In genomic region chr2:156439666-156440462, GRCm38 (mm10) we compare ENCODE assay signal across 8 mouse cellular contexts. TPM values are rescaled to one million over a fixed set of nuclear protein-coding genes. Genes with fewer than 3 reads are reported as not detected.
A peak's percentile ranks its signal among the peaks of the same experiment; 100 is the strongest.
DNase-seq lines count a peak whose midpoint lies in the region; ATAC-seq and TF ChIP-seq lines count a peak whose summit lies in the region.

No protein-coding gene starts in this region.

- WGBS in forebrain, postnatal 0 days = 42% methylated on average over 11 of the region's 11 CpGs
- 46% methylated on average over 11 of the region's 11 CpGs for WGBS in forebrain, embryonic 16.5 days
- 24% methylated on average over 11 of the region's 11 CpGs for WGBS in intestine, embryonic 16.5 days
- WGBS in liver, embryonic 14.5 days (ENCODE audit: insufficient replicate concordance) = 40% methylated on average over 11 of the region's 11 CpGs

- TF ChIP-seq CTCF in forebrain, postnatal 0 days (IDR thresholded peaks at IDR 0.05; ENCODE audit: low read depth) = no peak
- TF ChIP-seq CTCF in liver, embryonic 14.5 days (IDR thresholded peaks at IDR 0.05; ENCODE audit: low read depth) = no peak

- H3K4me2 ChIP-seq in forebrain, postnatal 0 days (ENCODE audit: low read depth) = no peak overlapping the region
- H3K4me2 ChIP-seq in forebrain, embryonic 16.5 days (ENCODE audit: low read length) = no peak overlapping the region
- H3K4me2 ChIP-seq in intestine, embryonic 16.5 days (ENCODE audit: low read depth, low read length) = no peak overlapping the region
- no peak overlapping the region for H3K4me2 ChIP-seq in liver, embryonic 14.5 days (ENCODE audit: low read depth)

- H3K9ac ChIP-seq in forebrain, postnatal 0 days = no peak overlapping the region
- H3K9ac ChIP-seq in forebrain, embryonic 16.5 days (replicated peaks; ENCODE audit: low read depth, low read length) = no peak overlapping the region
- H3K9ac ChIP-seq in intestine, embryonic 16.5 days (ENCODE audit: low read depth, low read length) = peak overlapping the region; percentile 51; the same call in 1 of the 2 replicates
- no peak overlapping the region for H3K9ac ChIP-seq in liver, embryonic 14.5 days (replicated peaks)

- no peak for TF ChIP-seq EP300 in liver, embryonic 14.5 days (IDR thresholded peaks at IDR 0.05; ENCODE audit: low read depth)

- 0 out of 2 replicates have a peak overlapping the region, but pooled peaks have one; percentile 9 for H3K27ac ChIP-seq in forebrain, postnatal 0 days (ENCODE audit: low read depth, low read length)
- H3K27ac ChIP-seq in forebrain, embryonic 16.5 days (ENCODE audit: low read length) = no peak overlapping the region
- H3K27ac ChIP-seq in intestine, embryonic 16.5 days (ENCODE audit: low read length) = peak overlapping the region; percentile 17; the same call in 1 of the 2 replicates
- H3K27ac ChIP-seq in liver, embryonic 14.5 days = no peak overlapping the region

- H3K4me3 ChIP-seq in forebrain, postnatal 0 days (ENCODE audit: low read depth, low read length) = no peak overlapping the region
- no peak overlapping the region for H3K4me3 ChIP-seq in forebrain, embryonic 16.5 days (replicated peaks; ENCODE audit: low read length)
- no peak overlapping the region for H3K4me3 ChIP-seq in intestine, embryonic 16.5 days (ENCODE audit: low read length)
- H3K4me3 ChIP-seq in liver, embryonic 14.5 days (ENCODE audit: insufficient read depth in 1 of 2, low read depth in 2 of 2, low read length in 2 of 2) = no peak overlapping the region

- H3K27me3 ChIP-seq in forebrain, postnatal 0 days (ENCODE audit: insufficient read depth, low read length) = no peaks in the 10 kb centered on the region
- H3K27me3 ChIP-seq in forebrain, embryonic 16.5 days (replicated peaks; ENCODE audit: control insufficient read depth, insufficient read depth, low read length) = no peaks in the 10 kb centered on the region
- H3K27me3 ChIP-seq in intestine, embryonic 16.5 days (replicated peaks; ENCODE audit: control insufficient read depth, insufficient read depth, low read length) = no peaks in the 10 kb centered on the region
- no peaks in the 10 kb centered on the region for H3K27me3 ChIP-seq in liver, embryonic 14.5 days (ENCODE audit: control insufficient read depth, insufficient read depth, low read length)

- no peaks in the 10 kb centered on the region for H3K9me3 ChIP-seq in forebrain, postnatal 0 days (ENCODE audit: low read length)
- H3K9me3 ChIP-seq in forebrain, embryonic 16.5 days (ENCODE audit: control insufficient read depth, low read length) = no peaks in the 10 kb centered on the region
- H3K9me3 ChIP-seq in intestine, embryonic 16.5 days (ENCODE audit: control insufficient read depth, low read length) = no peaks in the 10 kb centered on the region
- H3K9me3 ChIP-seq in liver, embryonic 14.5 days (ENCODE audit: control insufficient read depth, low read length) = no peaks in the 10 kb centered on the region

- ATAC-seq in forebrain, postnatal 0 days = peak; percentile 40
- ATAC-seq in forebrain, embryonic 16.5 days = no peak
- peak; percentile 52 for ATAC-seq in intestine, embryonic 16.5 days
- ATAC-seq in liver, embryonic 14.5 days (ENCODE audit: insufficient read depth) = peak; percentile 59

- H3K36me3 ChIP-seq in forebrain, postnatal 0 days (ENCODE audit: insufficient read depth) = peaks cover 17% of the 10 kb centered on the region; the same call in 1 of the 2 replicates
- H3K36me3 ChIP-seq in forebrain, embryonic 16.5 days (ENCODE audit: control insufficient read depth, insufficient read depth) = peaks cover 3% of the 10 kb centered on the region; the same call in 1 of the 2 replicates
- no peaks in the 10 kb centered on the region for H3K36me3 ChIP-seq in intestine, embryonic 16.5 days (ENCODE audit: control insufficient read depth, insufficient read depth, low read length)
- no peaks in the 10 kb centered on the region for H3K36me3 ChIP-seq in liver, embryonic 14.5 days (replicated peaks; ENCODE audit: control insufficient read depth, insufficient read depth, low read depth)

- intact Hi-C loops in gastrocnemius, postnatal 14 days (cut with DNase I; ENCODE audit: low total_unique reads) = no loop called here

- DNase-seq in forebrain, postnatal 0 days = no peak
- peak; percentile 47 for DNase-seq in embryo, embryonic 9.5 days (ENCODE audit: extremely low spot score)
- peak in 2 of 3 experiments; percentile 19 to 20 for DNase-seq in liver, embryonic 14.5 days (ENCODE audit: low read depth in 3 of 3, low spot score in 3 of 3)
- DNase-seq in cerebellum, adult 11 months = no peak
- no peak for DNase-seq in ovary, postnatal 14 days (ENCODE audit: low spot score)
- no peak for DNase-seq in gastrocnemius, postnatal 14 days

- no peaks in the 10 kb centered on the region for H3K4me1 ChIP-seq in forebrain, postnatal 0 days (ENCODE audit: insufficient read depth)
- no peaks in the 10 kb centered on the region for H3K4me1 ChIP-seq in forebrain, embryonic 16.5 days (replicated peaks; ENCODE audit: control insufficient read depth, insufficient read depth, low read length)
- peaks cover 22% of the 10 kb centered on the region for H3K4me1 ChIP-seq in intestine, embryonic 16.5 days (ENCODE audit: control insufficient read depth, insufficient read depth, low read length)
- peaks cover 0 to 24% of the 10 kb centered on the region in 2 experiments; a peak in 2 of 4 replicates for H3K4me1 ChIP-seq in liver, embryonic 14.5 days (replicated peaks; ENCODE audit: control insufficient read depth in 2 of 2, insufficient read depth in 2 of 2, low read length in 1 of 2)

RNA-seq across cellular contexts. Expression of gene Epb41l1, which starts 19.2 kb away (rescaled TPM):
- total RNA-seq in forebrain, postnatal 0 days (2014; rRNA removed) = 169 and 211 TPM in 2 replicates
- polyA plus RNA-seq in forebrain, postnatal 0 days (2015; fragmentation: Nextera tagmentation; extraction: Ambion mirVana) = 7.0 and 10.0 TPM in 2 replicates
- 10.7 and 15.5 TPM in 2 replicates for polyA plus RNA-seq in forebrain, embryonic 16.5 days (2015; fragmentation: Nextera tagmentation; extraction: Ambion mirVana)
- polyA plus RNA-seq in intestine, embryonic 16.5 days (2015; fragmentation: Nextera tagmentation; extraction: Ambion mirVana) = 1.7 and 2.0 TPM in 2 replicates
- 2.5 and 2.7 TPM in 2 replicates for polyA plus RNA-seq in liver, embryonic 14.5 days (2012; rRNA removed)
- polyA plus RNA-seq in liver, embryonic 14.5 days (2014; fragmentation: Nextera tagmentation; extraction: Ambion mirVana) = 0.46 and 0.58 TPM in 2 replicates
- total RNA-seq in gastrocnemius, postnatal 14 days (2021) = 10 to 100 TPM in 1 of 2 experiments, 1 to 10 TPM in 1; 8.0 to 11.8 TPM

Comparison
In these comparisons a context has a peak if more than half of its experiments do, and no peak if none do; other contexts are left out.
1. H3K27ac ChIP-seq: peak in forebrain, postnatal 0 days (single experiment) and intestine, embryonic 16.5 days (single experiment); none in forebrain, embryonic 16.5 days (single experiment) and liver, embryonic 14.5 days (single experiment).
2. DNase-seq: peak in embryo, embryonic 9.5 days (single experiment) and liver, embryonic 14.5 days (2 of 3); none in forebrain, postnatal 0 days (single experiment), cerebellum, adult 11 months (single experiment), ovary, postnatal 14 days (single experiment) and gastrocnemius, postnatal 14 days (single experiment).